Mouse (Mus musculus): ENCODE data around the gene Poldip3. TPM values are rescaled to one million over a fixed set of nuclear protein-coding genes. Genes with fewer than 3 reads are reported as not detected.

Poldip3 gene
- polyA plus RNA-seq (2021; fragmentation: Nextera tagmentation): 42.1 and 48.7 TPM in 2 replicates
- long read RNA-seq, experiment 1, transcript Poldip3-202 (8 exons, 3,157 nt): minor isoform, 42 of 587 reads
- long read RNA-seq, experiment 1, transcript Poldip3-201 (9 exons, 3,299 nt): major isoform, 476 of 587 reads
- long read RNA-seq, experiment 1, partial matches to known transcripts: 22 of 587 reads
- long read RNA-seq, experiment 1, other reads (novel, unspliced or antisense): 44 of 587 reads
- long read RNA-seq, experiment 2, transcript Poldip3-201 (9 exons, 3,299 nt): major isoform, 33 of 76 reads
- long read RNA-seq, experiment 2, partial matches to known transcripts: 8 of 76 reads
- long read RNA-seq, experiment 2, other reads (novel, unspliced or antisense): 35 of 76 reads

DNA sequence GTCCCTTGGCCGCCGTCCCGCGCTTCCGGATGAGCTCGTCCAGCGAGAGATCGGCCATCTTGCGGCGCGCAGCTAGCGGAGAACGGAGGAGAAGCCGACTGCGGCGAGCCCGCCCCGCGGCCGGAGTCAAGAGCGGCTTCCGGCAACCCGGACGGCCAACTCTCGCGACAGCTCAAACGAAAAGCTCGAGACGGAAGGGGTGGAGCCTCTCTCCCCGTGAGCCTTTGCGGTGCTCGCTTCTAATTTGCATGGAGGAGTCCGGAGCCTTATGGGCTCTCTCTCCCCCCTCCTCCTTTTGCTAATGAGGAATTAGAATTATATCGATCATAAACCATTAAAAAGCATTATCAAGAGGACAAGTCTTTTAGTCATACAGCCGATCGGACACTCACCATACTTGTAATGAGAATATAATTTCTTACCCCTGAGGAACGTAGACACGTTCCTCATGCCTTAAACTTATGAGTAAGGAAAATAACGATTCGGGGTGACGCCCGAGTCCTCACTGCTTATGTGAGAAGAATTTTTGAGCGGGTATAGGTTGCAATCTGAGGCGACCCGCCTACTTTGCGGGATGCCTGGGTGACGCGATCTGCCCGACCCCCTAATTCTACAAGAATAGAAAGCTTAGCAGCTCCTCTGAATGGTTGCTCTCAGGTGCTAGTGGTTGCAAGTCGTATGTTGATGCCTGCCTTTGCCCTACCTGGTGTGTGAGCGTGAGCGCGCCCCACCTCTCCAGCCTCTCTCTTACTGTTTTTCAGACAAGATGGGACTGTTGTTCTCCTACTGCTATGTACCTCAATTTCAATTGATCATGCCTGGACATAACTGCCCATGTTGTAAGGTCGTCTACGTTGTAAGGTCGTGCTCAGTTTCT lies at the start of gene Poldip3:
Gene Poldip3, minus strand, starts transcription at position 189 of the 877 bp plus-strand sequence.

DNA sequence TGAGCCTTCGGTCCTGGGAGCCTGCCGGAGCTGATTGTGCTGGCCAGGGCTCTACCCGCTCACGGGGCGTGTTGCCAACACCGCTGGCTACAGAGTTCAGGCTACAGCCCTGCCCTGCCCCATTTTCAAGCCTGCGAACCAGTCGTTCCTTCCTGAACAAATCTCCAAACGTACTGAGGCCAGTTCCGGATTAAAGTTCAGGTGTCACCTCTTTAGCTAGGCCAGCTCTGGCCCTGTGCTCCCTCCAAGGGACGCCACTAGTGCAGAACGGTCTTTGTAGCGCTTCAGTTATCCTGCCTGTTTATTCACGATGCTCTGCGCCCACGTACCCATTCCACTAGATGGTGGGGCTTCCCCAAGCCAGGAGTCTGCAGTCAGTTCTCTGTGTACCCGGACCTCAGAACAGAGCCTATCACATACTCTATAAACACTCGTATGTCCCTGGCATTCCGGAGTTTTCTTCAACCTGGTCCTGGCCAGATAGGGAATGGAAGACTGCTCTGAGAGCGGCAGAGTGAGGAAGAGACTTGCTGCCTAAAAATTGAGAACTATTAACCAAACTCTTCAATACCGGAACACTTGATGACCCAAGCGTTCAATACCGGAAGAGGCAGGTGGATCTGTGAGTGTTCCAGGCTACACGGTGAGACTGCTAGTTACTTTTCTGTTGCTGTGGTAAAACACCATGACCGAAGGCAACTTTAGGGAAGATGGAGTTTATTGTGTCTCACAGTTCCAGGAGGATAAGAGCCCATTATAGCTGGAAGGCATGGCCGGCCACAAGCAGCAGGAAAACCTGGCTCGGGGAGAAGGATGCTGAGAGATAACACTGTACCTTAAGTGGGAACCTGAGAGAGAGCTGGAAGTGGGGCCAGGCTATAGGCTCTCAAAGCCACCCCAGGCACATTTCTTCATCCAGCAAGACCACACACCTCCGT lies 23.6 kb upstream of the Poldip3 start, which contains the start of gene Cyb5r3:
Gene Cyb5r3, minus strand, starts transcription at position 101 of the 938 bp plus-strand sequence.

DNA sequence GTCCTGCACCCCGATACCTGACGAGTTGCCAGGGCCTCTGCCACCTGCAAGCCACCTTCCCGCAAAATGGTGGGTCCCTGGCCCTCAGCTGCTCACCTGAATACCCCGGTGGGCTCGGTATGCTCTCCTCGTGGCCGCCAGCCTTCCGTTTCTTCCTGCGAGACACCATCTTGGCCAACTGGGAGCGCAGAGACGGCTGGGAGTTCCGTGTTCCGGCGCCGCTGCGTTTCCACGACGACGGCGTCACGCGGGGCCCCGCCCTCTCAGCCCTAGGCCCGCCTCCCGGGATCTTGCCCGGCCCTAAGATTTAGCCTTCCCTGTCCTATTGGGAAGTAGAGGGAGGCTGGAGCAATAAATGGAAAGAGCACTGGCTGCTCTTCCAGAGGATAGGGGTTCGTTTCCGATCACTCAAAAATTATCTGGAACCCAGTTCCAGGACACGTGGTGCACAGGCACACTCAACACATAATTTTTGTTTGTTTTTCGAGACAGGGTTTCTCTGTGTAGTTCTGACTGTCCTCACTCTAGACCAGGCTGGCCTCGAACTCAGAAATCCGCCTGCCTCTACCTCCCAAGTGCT lies 26.5 kb downstream of the Poldip3 start, which contains the start of gene Rrp7a:
Gene Rrp7a, minus strand, starts transcription at position 236 of the 580 bp plus-strand sequence.

DNA sequence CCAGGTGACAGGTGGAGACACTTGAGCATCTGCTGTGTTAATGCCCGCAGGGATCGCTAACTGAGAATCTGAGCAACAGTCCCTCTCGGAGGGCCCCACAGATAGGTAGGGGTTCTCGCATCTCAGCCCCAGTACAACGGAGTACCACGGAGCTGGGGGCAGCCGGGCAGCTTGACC lies 59.9 kb downstream of the Poldip3 start, which contains the start of gene Serhl:
Gene Serhl, plus strand, starts transcription at position 78 of the 177 bp plus-strand sequence.

Other genes with a start within 250 kb of the Poldip3 start
- 22.2 and 25.0 TPM in 2 replicates for gene Tcf20, start 161.5 kb downstream of the Poldip3 start, polyA plus RNA-seq (2021; fragmentation: Nextera tagmentation)
- gene Nfam1, start 116.1 kb downstream of the Poldip3 start, polyA plus RNA-seq (2021; fragmentation: Nextera tagmentation): 1.5 and 2.0 TPM in 2 replicates
- 17.7 and 23.1 TPM in 2 replicates for gene Serhl, start 59.9 kb downstream of the Poldip3 start, polyA plus RNA-seq (2021; fragmentation: Nextera tagmentation)
- gene Rrp7a, start 26.6 kb downstream of the Poldip3 start, polyA plus RNA-seq (2021; fragmentation: Nextera tagmentation): 78.8 and 142 TPM in 2 replicates
- 78.9 and 90.4 TPM in 2 replicates for gene Cyb5r3, start 23.2 kb upstream of the Poldip3 start, polyA plus RNA-seq (2021; fragmentation: Nextera tagmentation)
- gene A4galt, start 102.4 kb upstream of the Poldip3 start, polyA plus RNA-seq (2021; fragmentation: Nextera tagmentation): 1.7 and 2.0 TPM in 2 replicates
- 13.8 and 16.4 TPM in 2 replicates for gene Arfgap3, start 200.9 kb upstream of the Poldip3 start, polyA plus RNA-seq (2021; fragmentation: Nextera tagmentation)